Mouse (Mus musculus) kidney, embryonic 16.5 days (tissue): ENCODE results near the gene Scn2b. TPM values are rescaled to one million over a fixed set of nuclear protein-coding genes. Genes with fewer than 3 reads are reported as not detected.

Source experiments
- ATAC-seq: fragments of 200-750 bp; cut with Nextera tagmentation; 2 replicates; pipeline ENCODE4 v1.8.0; 2017; ENCODE audit warnings: moderate TSS enrichment; ENCODE audit not compliant: low FRiP score, low TSS enrichment
- H3K27ac ChIP-seq: fragments of 300-500 bp; sonication (generic); 2 replicates; pipeline ENCODE4 v1.5.1; 2014; ENCODE audit warnings: low read length
- H3K27me3 ChIP-seq: fragments of 300-500 bp; sonication (generic); 2 replicates; pipeline ENCODE4 v1.6.1; 2014; ENCODE audit warnings: low read length, control low read depth, mixed read lengths; ENCODE audit not compliant: insufficient read depth
- H3K36me3 ChIP-seq: fragments of 300-500 bp; sonication (generic); 2 replicates; pipeline ENCODE4 v1.6.1; 2014; ENCODE audit warnings: low read length, control low read depth, mixed read lengths; ENCODE audit not compliant: insufficient read depth
- H3K4me1 ChIP-seq: fragments of 300-500 bp; sonication (generic); 2 replicates; pipeline ENCODE4 v1.6.1; 2014; ENCODE audit warnings: low read length, control low read depth, mixed read lengths; ENCODE audit not compliant: insufficient read depth
- H3K4me2 ChIP-seq: fragments of 300-500 bp; sonication (generic); replicated peaks from 2 replicates; pipeline ENCODE4 v1.6.1; 2014; ENCODE audit warnings: low read depth, low read length
- H3K4me3 ChIP-seq: fragments of 300-500 bp; sonication (generic); 2 replicates; pipeline ENCODE4 v1.5.1; 2014; ENCODE audit warnings: mild to moderate bottlenecking, low read length
- H3K9ac ChIP-seq: fragments of 300-500 bp; sonication (generic); replicated peaks from 2 replicates; pipeline ENCODE4 v1.6.1; 2014; ENCODE audit warnings: low read length
- H3K9me3 ChIP-seq: fragments of 300-500 bp; sonication (generic); 2 replicates; pipeline ENCODE4 v1.6.1; 2016; ENCODE audit warnings: low read length, control low read depth
- WGBS: fragments of 180-500 bp; shearing (Covaris S2); extraction: QIAGEN DNeasy Blood & Tissue Kit; methylation state at CpG from one replicate; pipeline ENCODE4 v1.1.7; 2014; 5-methylcytosine and 5-hydroxymethylcytosine counted together
- polyA plus RNA-seq: library from polyadenylated mRNA; unstranded; fragments of >200 nt; fragmentation: Nextera tagmentation; extraction: Ambion mirVana; gene quantifications from 2 replicates; pipeline ENCODE4 v1.2.1, GENCODE M21; 2015

The Scn2b gene
- 4.7 and 5.0 TPM in 2 replicates for polyA plus RNA-seq

GRCm38 (mm10) chr9:45117741-45118431, at the start of gene Scn2b:
Scn2b (plus strand) TSS chr9:45117782.
- 2% methylated on average over 13 of the region's 13 CpGs for WGBS
- Histone ChIP-seq H3K9ac (peak within 1 kb of the TSS; percentile 78), H3K9me3 (no peaks in the 10 kb centered on the region), H3K27ac (peak within 1 kb of the TSS; percentile 77), H3K4me1 (peaks cover 16% of the 10 kb centered on the region), H3K4me2 (peak within 1 kb of the TSS; percentile 63), H3K27me3 (peaks cover 3% of the 10 kb centered on the region; the same call in 1 of the 2 replicates), H3K36me3 (no peaks in the 10 kb centered on the region), H3K4me3 (peak within 1 kb of the TSS; percentile 65)
- ATAC-seq = peak; percentile 30; the same call in 1 of the 2 replicates

DNA sequence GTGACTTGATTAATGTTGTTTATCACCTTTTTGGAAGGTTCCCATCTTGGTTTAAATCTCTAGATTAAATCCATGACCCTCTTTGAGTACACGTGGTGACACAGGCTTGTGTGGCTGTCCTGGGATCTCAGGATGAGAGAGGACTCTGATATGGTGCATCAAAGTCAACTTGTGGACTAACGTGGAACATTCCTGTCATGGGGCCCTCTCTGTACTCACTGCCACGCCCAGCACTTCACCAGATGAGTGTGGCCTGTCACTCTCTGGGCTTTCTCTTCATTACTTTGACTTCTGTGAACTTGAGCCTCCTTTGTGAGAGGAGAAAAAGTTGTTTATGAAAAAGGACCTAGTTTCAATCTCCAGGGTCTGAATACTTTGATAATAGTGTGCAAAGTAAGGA, 45.8 kb upstream of the Scn2b start:
- no peaks in the 10 kb centered on the region for H3K4me1 ChIP-seq
- no peaks in the 10 kb centered on the region for H3K27me3 ChIP-seq
- no peak overlapping the region for H3K9ac ChIP-seq
- no peak overlapping the region for H3K27ac ChIP-seq
- no peaks in the 10 kb centered on the region for H3K9me3 ChIP-seq
- no peak for ATAC-seq
- 64% methylated on average over 3 of the region's 3 CpGs for WGBS
- H3K36me3 ChIP-seq = no peaks in the 10 kb centered on the region
- no peak overlapping the region for H3K4me3 ChIP-seq
- no peak overlapping the region for H3K4me2 ChIP-seq

- H3K4me2 ChIP-seq = no peak overlapping the region
- WGBS = 59% methylated on average over 3 of the region's 3 CpGs
- ATAC-seq = no peak
Measured at GRCm38 (mm10) chr9:45077859-45078258, 39.7 kb upstream of the Scn2b start.

GRCm38 (mm10) chr9:45079011-45079410, 38.6 kb upstream of the Scn2b start, which contains the start of gene Jaml:
Jaml (plus strand) TSS chr9:45079183.
- no peak within 1 kb of the TSS for H3K27ac ChIP-seq
- no peak for ATAC-seq
- H3K4me1 ChIP-seq = no peaks in the 10 kb centered on the region
- 88% methylated on average over 5 of the region's 5 CpGs for WGBS
- H3K9me3 ChIP-seq = no peaks in the 10 kb centered on the region
- H3K27me3 ChIP-seq = 0 out of 2 replicates have a peak, but pooled peaks cover 4% of the 10 kb centered on the region
- H3K9ac ChIP-seq = no peak within 1 kb of the TSS
- H3K36me3 ChIP-seq = no peaks in the 10 kb centered on the region
- no peak within 1 kb of the TSS for H3K4me3 ChIP-seq
- H3K4me2 ChIP-seq = no peak within 1 kb of the TSS

More at GRCm38 (mm10) chr9:45077859-45078258, 39.7 kb upstream of the Scn2b start:
- Histone ChIP-seq H3K27me3 (0 out of 2 replicates have a peak, but pooled peaks cover 4% of the 10 kb centered on the region), H3K27ac (no peak overlapping the region), H3K36me3 (no peaks in the 10 kb centered on the region), H3K4me3 (no peak overlapping the region), H3K4me1 (no peaks in the 10 kb centered on the region), H3K9ac (no peak overlapping the region), H3K9me3 (no peaks in the 10 kb centered on the region)

- no peak overlapping the region for H3K4me2 ChIP-seq
- H3K27ac ChIP-seq = no peak overlapping the region
- H3K4me3 ChIP-seq = no peak overlapping the region
- 89% methylated on average over 3 of the region's 3 CpGs for WGBS
- no peaks in the 10 kb centered on the region for H3K9me3 ChIP-seq
- no peak for ATAC-seq
- H3K27me3 ChIP-seq = 0 out of 2 replicates have a peak, but pooled peaks cover 4% of the 10 kb centered on the region
- no peak overlapping the region for H3K9ac ChIP-seq
- H3K36me3 ChIP-seq = no peaks in the 10 kb centered on the region
- H3K4me1 ChIP-seq = no peaks in the 10 kb centered on the region
Measured at GRCm38 (mm10) chr9:45083132-45083531, 34.5 kb upstream of the Scn2b start.

GRCm38 (mm10) chr9:45084556-45084955, 33.0 kb upstream of the Scn2b start:
- 65% methylated on average over 5 of the region's 5 CpGs for WGBS
- Histone ChIP-seq H3K4me2 (no peak overlapping the region), H3K27me3 (no peaks in the 10 kb centered on the region), H3K4me1 (no peaks in the 10 kb centered on the region), H3K9me3 (no peaks in the 10 kb centered on the region), H3K36me3 (no peaks in the 10 kb centered on the region), H3K4me3 (no peak overlapping the region), H3K9ac (no peak overlapping the region), H3K27ac (no peak overlapping the region)
- ATAC-seq = no peak

DNA sequence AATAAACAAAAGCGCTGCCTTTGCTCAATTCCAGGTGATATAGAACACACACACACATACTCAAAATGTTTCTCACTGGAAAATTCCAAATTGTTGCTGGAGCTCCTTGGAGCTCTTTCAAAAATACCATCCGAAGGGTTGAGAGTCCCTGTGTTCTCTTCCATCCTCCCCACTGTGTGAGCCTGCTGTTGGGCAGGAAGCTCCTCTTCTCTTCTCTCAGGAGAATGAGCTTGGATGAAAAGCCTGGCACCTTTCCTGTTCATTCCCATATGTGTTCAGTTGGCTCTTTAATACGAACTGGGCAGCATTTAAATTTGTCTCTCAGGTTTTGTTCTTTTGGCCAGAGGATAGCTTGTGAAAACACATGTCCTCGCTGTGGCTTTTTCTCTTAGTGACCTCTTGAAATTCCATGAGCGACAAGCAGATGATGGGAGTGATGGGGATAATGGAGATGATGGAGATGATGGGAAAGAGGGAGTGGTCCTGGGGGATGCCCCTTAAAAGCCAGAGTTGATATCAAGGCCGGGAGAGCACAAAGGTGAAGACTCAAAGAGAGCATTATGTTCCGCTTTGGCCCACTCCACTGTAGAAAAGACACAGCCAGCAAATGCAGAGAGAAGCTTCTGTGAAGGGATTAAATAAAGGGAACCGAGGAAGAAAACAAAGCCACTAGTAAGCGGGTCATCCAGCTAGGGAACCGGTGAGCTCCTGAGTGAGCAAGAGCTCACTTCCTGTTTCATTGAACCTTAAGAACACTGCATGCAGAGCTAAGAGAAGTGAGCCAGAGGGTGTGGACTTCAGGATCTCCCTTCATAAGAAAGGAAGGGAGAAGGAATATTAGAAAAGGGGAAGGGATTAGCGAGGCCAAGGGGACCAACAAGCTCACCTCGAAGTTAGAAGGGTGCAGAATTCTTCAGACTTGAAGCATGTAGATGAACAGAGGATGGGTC, 31.6 kb upstream of the Scn2b start:
- H3K9me3 ChIP-seq = no peaks in the 10 kb centered on the region
- no peak overlapping the region for H3K27ac ChIP-seq
- no peak overlapping the region for H3K9ac ChIP-seq
- no peak for ATAC-seq
- no peaks in the 10 kb centered on the region for H3K4me1 ChIP-seq
- H3K4me3 ChIP-seq = no peak overlapping the region
- H3K4me2 ChIP-seq = no peak overlapping the region
- H3K27me3 ChIP-seq = no peaks in the 10 kb centered on the region
- no peaks in the 10 kb centered on the region for H3K36me3 ChIP-seq
- WGBS = 82% methylated on average over 12 of the region's 12 CpGs

- Histone ChIP-seq H3K36me3 (no peaks in the 10 kb centered on the region), H3K4me3 (no peak overlapping the region), H3K9me3 (no peaks in the 10 kb centered on the region), H3K9ac (no peak overlapping the region), H3K4me1 (no peaks in the 10 kb centered on the region), H3K4me2 (no peak overlapping the region), H3K27me3 (no peaks in the 10 kb centered on the region), H3K27ac (no peak overlapping the region)
- no peak for ATAC-seq
Measured at GRCm38 (mm10) chr9:45088040-45088439, 29.5 kb upstream of the Scn2b start.

DNA sequence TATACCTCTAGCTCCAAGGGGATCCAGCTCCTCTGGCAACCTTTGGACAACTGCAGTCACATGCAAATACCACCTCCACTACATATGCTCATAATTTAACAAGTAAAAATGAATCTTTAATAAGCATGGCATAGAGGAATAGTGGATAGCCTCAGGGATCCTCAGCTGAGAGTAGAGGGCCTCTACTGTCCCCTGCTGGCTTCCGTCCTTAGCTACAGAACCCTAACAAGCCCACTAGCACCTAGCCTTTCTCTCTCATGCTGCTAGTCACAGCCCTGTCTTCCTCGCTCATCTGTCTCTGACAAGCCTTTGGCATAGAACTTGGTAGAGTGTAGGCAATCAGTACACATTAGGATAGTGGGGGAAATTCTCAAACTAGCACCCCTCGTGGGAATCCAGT, 26.8 kb upstream of the Scn2b start:
- no peak for ATAC-seq
- Histone ChIP-seq H3K27me3 (no peaks in the 10 kb centered on the region), H3K4me3 (no peak overlapping the region), H3K9ac (no peak overlapping the region), H3K4me2 (no peak overlapping the region), H3K9me3 (no peaks in the 10 kb centered on the region), H3K36me3 (no peaks in the 10 kb centered on the region), H3K27ac (no peak overlapping the region), H3K4me1 (no peaks in the 10 kb centered on the region)
- WGBS = 67% methylated on average over 3 of the region's 3 CpGs
